Mouse (Mus musculus) cerebellum, adult 18-20 months (tissue): Measurements from ENCODE around the gene Gbf1.
"Not testable (repeated sequence)": the region's sequence is repeated elsewhere in the genome, so short reads cannot be mapped to it uniquely, and the experiment has no call there.

Experiments used
- DNase-seq, 2 experiments: peaks; one replicate each; pipeline ENCODE4 v3.0.0; 2021

Gene Gbf1

GRCm38 (mm10) chr19:46148372-46148760, 3.9 kb upstream of the Gbf1 start:
- DNase-seq = peak; percentile 18 to 26

GRCm38 (mm10) chr19:46149091-46149490, 3.2 kb upstream of the Gbf1 start:
- no peak for DNase-seq

- DNase-seq = no peak
Measured at GRCm38 (mm10) chr19:46165950-46166349, 13.6 kb downstream of the Gbf1 start.

GRCm38 (mm10) chr19:46167169-46167568, 14.9 kb downstream of the Gbf1 start:
- not testable (repeated sequence) for DNase-seq

GRCm38 (mm10) chr19:46169396-46169795, 17.1 kb downstream of the Gbf1 start:
- no peak for DNase-seq

GRCm38 (mm10) chr19:46169913-46170312, 17.6 kb downstream of the Gbf1 start:
- DNase-seq = no peak

GRCm38 (mm10) chr19:46172541-46172940, 20.2 kb downstream of the Gbf1 start:
- no peak for DNase-seq

- DNase-seq = no peak
Measured at GRCm38 (mm10) chr19:46175173-46175572, 22.9 kb downstream of the Gbf1 start.

GRCm38 (mm10) chr19:46177046-46177445, 24.7 kb downstream of the Gbf1 start:
- no peak for DNase-seq

- DNase-seq = no peak
Measured at GRCm38 (mm10) chr19:46180274-46180673, 28.0 kb downstream of the Gbf1 start.

GRCm38 (mm10) chr19:46182241-46182640, 29.9 kb downstream of the Gbf1 start:
- DNase-seq = no peak

- DNase-seq = no peak
Measured at GRCm38 (mm10) chr19:46186611-46187010, 34.3 kb downstream of the Gbf1 start.

GRCm38 (mm10) chr19:46187203-46187602, 34.9 kb downstream of the Gbf1 start:
- DNase-seq = no peak

GRCm38 (mm10) chr19:46198293-46198692, 46.0 kb downstream of the Gbf1 start:
- DNase-seq = no peak

GRCm38 (mm10) chr19:46198891-46199290, 46.6 kb downstream of the Gbf1 start:
- no peak for DNase-seq

GRCm38 (mm10) chr19:46204166-46204565, 51.9 kb downstream of the Gbf1 start:
- DNase-seq = no peak

- DNase-seq = no peak
Measured at GRCm38 (mm10) chr19:46205680-46206079, 53.4 kb downstream of the Gbf1 start.

GRCm38 (mm10) chr19:46210951-46211350, 58.6 kb downstream of the Gbf1 start:
- DNase-seq = no peak

GRCm38 (mm10) chr19:46214541-46214940, 62.2 kb downstream of the Gbf1 start:
- DNase-seq = no peak

GRCm38 (mm10) chr19:46215401-46215800, 63.1 kb downstream of the Gbf1 start:
- no peak for DNase-seq

GRCm38 (mm10) chr19:46216716-46217115, 64.4 kb downstream of the Gbf1 start:
- DNase-seq = no peak

GRCm38 (mm10) chr19:46217347-46217746, 65.0 kb downstream of the Gbf1 start:
- DNase-seq = not testable (repeated sequence)

GRCm38 (mm10) chr19:46220116-46220515, 67.8 kb downstream of the Gbf1 start:
- peak; percentile 55 to 66 for DNase-seq

- no peak for DNase-seq
Measured at GRCm38 (mm10) chr19:46223118-46223517, 70.8 kb downstream of the Gbf1 start.

- DNase-seq = no peak
Measured at GRCm38 (mm10) chr19:46224882-46225281, 72.6 kb downstream of the Gbf1 start.

GRCm38 (mm10) chr19:46225506-46225905, 73.2 kb downstream of the Gbf1 start:
- peak in 1 of 2 experiments; percentile 8 for DNase-seq
